Mouse (Mus musculus) heart, embryonic 14.5 days (tissue): ENCODE measurements at regions not wholly inside any gene's neighbourhood (a gene's known extent, or its start where the extent isn't known, plus 50 kb on each side); places are given as distances from the start of the nearest gene placed in this dataset.

ENCODE experiments used
- ATAC-seq: fragments of 200-750 bp; cut with Nextera tagmentation; 2 replicates; pipeline ENCODE4 v1.8.0; 2017; ENCODE audit warnings: low read depth, moderate TSS enrichment; ENCODE audit not compliant: insufficient number of reproducible peaks, insufficient read depth, low FRiP score
- H3K27ac ChIP-seq, 2 experiments: fragments of 200-500 bp in 1 of 2; fragments of 300-500 bp in 1 of 2; sonication (generic) in 1 of 2; replicated peaks in 1 of 2; 2 replicates each; pipeline ENCODE4 v1.5.1; 2012 to 2014; ENCODE audit warnings: low read depth in 2 of 2, low read length in 2 of 2, control low read depth in 1 of 2, mild to moderate bottlenecking in 1 of 2, mixed read lengths in 1 of 2; ENCODE audit not compliant: control insufficient read depth in 1 of 2, insufficient read depth in 1 of 2
- H3K27me3 ChIP-seq: fragments of 300-500 bp; sonication (generic); 2 replicates; pipeline ENCODE4 v1.6.1; 2014; ENCODE audit warnings: mild to moderate bottlenecking, low read length, control low read depth; ENCODE audit not compliant: control insufficient read depth, insufficient read depth
- H3K36me3 ChIP-seq: fragments of 300-500 bp; sonication (generic); 2 replicates; pipeline ENCODE4 v1.6.1; 2014; ENCODE audit warnings: mild to moderate bottlenecking, control low read depth, low read length, mixed read lengths; ENCODE audit not compliant: control insufficient read depth, insufficient read depth
- H3K4me1 ChIP-seq, 2 experiments: fragments of 200-500 bp in 1 of 2; fragments of 300-500 bp in 1 of 2; sonication (generic) in 1 of 2; 2 replicates each; pipeline ENCODE4 v1.6.1; 2012 to 2014; ENCODE audit warnings: low read length in 2 of 2, control low read depth in 1 of 2, mixed read lengths in 1 of 2; ENCODE audit not compliant: control insufficient read depth in 2 of 2, insufficient read depth in 2 of 2
- H3K4me2 ChIP-seq: fragments of 300-500 bp; sonication (generic); 2 replicates; pipeline ENCODE4 v1.6.1; 2014; ENCODE audit warnings: mild to moderate bottlenecking, low read length
- H3K4me3 ChIP-seq, 2 experiments: fragments of 200-500 bp in 1 of 2; fragments of 300-500 bp in 1 of 2; sonication (generic) in 1 of 2; 2 replicates each; pipeline ENCODE4 v1.5.1; 2012 to 2014; ENCODE audit warnings: low read length in 2 of 2, mild to moderate bottlenecking in 2 of 2, control low read depth in 1 of 2, low read depth in 1 of 2, moderate library complexity in 1 of 2; ENCODE audit not compliant: control insufficient read depth in 1 of 2, insufficient read depth in 1 of 2
- H3K9ac ChIP-seq: fragments of 300-500 bp; sonication (generic); 2 replicates; pipeline ENCODE4 v1.6.1; 2014; ENCODE audit warnings: mild to moderate bottlenecking, low read length
- H3K9me3 ChIP-seq: fragments of 300-500 bp; sonication (generic); 2 replicates; pipeline ENCODE4 v1.6.1; 2016; ENCODE audit warnings: low read length, control low read depth; ENCODE audit not compliant: control insufficient read depth
- WGBS: fragments of 180-500 bp; shearing (Covaris S2); extraction: QIAGEN DNeasy Blood & Tissue Kit; methylation state at CpG from one replicate; pipeline ENCODE4 v1.1.7; 2014; 5-methylcytosine and 5-hydroxymethylcytosine counted together

- Histone ChIP-seq H3K9ac (no peak overlapping the region), H3K27me3 (no peaks in the 10 kb centered on the region), H3K9me3 (no peaks in the 10 kb centered on the region), H3K36me3 (no peaks in the 10 kb centered on the region), H3K27ac (no peak overlapping the region), H3K4me3 (no peak overlapping the region), H3K4me2 (no peak overlapping the region), H3K4me1 (no peaks in the 10 kb centered on the region)
- 70% methylated on average over 7 of the region's 7 CpGs for whole genome bisulfite sequencing
- ATAC-seq = no peak
Observed at GRCm38 (mm10) chr15:62571803-62572202, 1273.2 kb downstream of the Gsdmc2 start.

- ATAC-seq = no peak
- no peaks in the 10 kb centered on the region for H3K9me3 ChIP-seq
- no peak overlapping the region for H3K4me2 ChIP-seq
- no peaks in the 10 kb centered on the region for H3K27me3 ChIP-seq
- peaks cover 3 to 4% of the 10 kb centered on the region in 2 experiments; a peak in 1 of 4 replicates for H3K4me1 ChIP-seq
- H3K9ac ChIP-seq = no peak overlapping the region
- no peak overlapping the region for H3K27ac ChIP-seq
- no peak overlapping the region for H3K4me3 ChIP-seq
- H3K36me3 ChIP-seq = no peaks in the 10 kb centered on the region
- 70% methylated on average over 7 of the region's 7 CpGs for WGBS
Observed at GRCm38 (mm10) chr15:62568788-62569713, 1275.9 kb downstream of the Gsdmc2 start.

- WGBS = 54% methylated on average over 4 of the region's 4 CpGs
- Histone ChIP-seq H3K4me2 (no peak overlapping the region), H3K27me3 (no peaks in the 10 kb centered on the region), H3K9me3 (no peaks in the 10 kb centered on the region), H3K9ac (no peak overlapping the region), H3K4me1 (peaks cover 3 to 4% of the 10 kb centered on the region in 2 experiments; a peak in 1 of 4 replicates), H3K36me3 (no peaks in the 10 kb centered on the region), H3K27ac (no peak overlapping the region), H3K4me3 (no peak overlapping the region)
- ATAC-seq = no peak
Observed at GRCm38 (mm10) chr15:62567431-62567830, 1277.5 kb downstream of the Gsdmc2 start.

- H3K9ac ChIP-seq = no peak overlapping the region; the same call in 1 of the 2 replicates
- no peak overlapping the region for H3K27ac ChIP-seq
- H3K4me2 ChIP-seq = peak overlapping the region; percentile 31
- H3K36me3 ChIP-seq = no peaks in the 10 kb centered on the region
- no peaks in the 10 kb centered on the region for H3K9me3 ChIP-seq
- peak overlapping the region in 1 of 2 experiments; percentile 10; a peak in 1 of 4 replicates for H3K4me3 ChIP-seq
- no peak for ATAC-seq
- WGBS = 13% methylated on average over 7 of the region's 7 CpGs
- H3K27me3 ChIP-seq = no peaks in the 10 kb centered on the region
- H3K4me1 ChIP-seq = peaks cover 3 to 4% of the 10 kb centered on the region in 2 experiments; a peak in 1 of 4 replicates
Observed at GRCm38 (mm10) chr15:62566106-62566511, 1278.9 kb downstream of the Gsdmc2 start.

GRCm38 (mm10) chr15:62533233-62533632 lies 1311.7 kb downstream of the Gsdmc2 start:
- WGBS = 76% methylated on average over 2 of the region's 2 CpGs
- Histone ChIP-seq H3K4me1 (no peaks in the 10 kb centered on the region), H3K4me2 (no peak overlapping the region), H3K36me3 (no peaks in the 10 kb centered on the region), H3K9me3 (no peaks in the 10 kb centered on the region), H3K27me3 (no peaks in the 10 kb centered on the region), H3K27ac (no peak overlapping the region), H3K4me3 (no peak overlapping the region), H3K9ac (no peak overlapping the region)
- ATAC-seq = no peak

GRCm38 (mm10) chr15:62528975-62529374 lies 1316.0 kb downstream of the Gsdmc2 start:
- Histone ChIP-seq H3K4me3 (no peak overlapping the region), H3K9ac (no peak overlapping the region), H3K27ac (no peak overlapping the region), H3K27me3 (no peaks in the 10 kb centered on the region), H3K4me1 (no peaks in the 10 kb centered on the region), H3K36me3 (no peaks in the 10 kb centered on the region), H3K9me3 (no peaks in the 10 kb centered on the region), H3K4me2 (no peak overlapping the region)
- ATAC-seq = no peak
- 68% methylated on average over 3 of the region's 3 CpGs for WGBS

GRCm38 (mm10) chr15:62524628-62525027 lies 1320.3 kb downstream of the Gsdmc2 start:
- WGBS = 55% methylated on average over 2 of the region's 2 CpGs
- H3K4me1 ChIP-seq = no peaks in the 10 kb centered on the region
- no peaks in the 10 kb centered on the region for H3K9me3 ChIP-seq
- no peak overlapping the region for H3K27ac ChIP-seq
- no peaks in the 10 kb centered on the region for H3K27me3 ChIP-seq
- no peak overlapping the region for H3K4me2 ChIP-seq
- no peak for ATAC-seq
- H3K4me3 ChIP-seq = no peak overlapping the region
- H3K9ac ChIP-seq = no peak overlapping the region
- no peaks in the 10 kb centered on the region for H3K36me3 ChIP-seq
